Mouse (Mus musculus) intestine, embryonic 15.5 days (tissue): ENCODE results near the gene Tacc2. TPM values are rescaled to one million over a fixed set of nuclear protein-coding genes. Genes with fewer than 3 reads are reported as not detected.

Experiments
- ATAC-seq: fragments of 200-750 bp; cut with Nextera tagmentation; 2 replicates; pipeline ENCODE4 v1.8.0; 2017; ENCODE audit warnings: moderate TSS enrichment, moderate library complexity
- H3K27ac ChIP-seq: fragments of 300-500 bp; sonication (generic); 2 replicates; pipeline ENCODE4 v1.5.1; 2015; ENCODE audit warnings: mild to moderate bottlenecking, inconsistent platforms
- H3K27me3 ChIP-seq: fragments of 300-500 bp; sonication (generic); replicated peaks from 2 replicates; pipeline ENCODE4 v1.6.1; 2015; ENCODE audit warnings: inconsistent platforms
- H3K36me3 ChIP-seq: fragments of 300-500 bp; sonication (generic); 2 replicates; pipeline ENCODE4 v1.6.1; 2015; ENCODE audit warnings: inconsistent platforms
- H3K4me1 ChIP-seq: fragments of 300-500 bp; sonication (generic); replicated peaks from 2 replicates; pipeline ENCODE4 v1.6.1; 2015; ENCODE audit warnings: inconsistent platforms
- H3K4me2 ChIP-seq: fragments of 300-500 bp; sonication (generic); replicated peaks from 2 replicates; pipeline ENCODE4 v1.6.1; 2015; ENCODE audit warnings: mild to moderate bottlenecking, inconsistent platforms
- H3K4me3 ChIP-seq: fragments of 300-500 bp; sonication (generic); replicated peaks from 2 replicates; pipeline ENCODE4 v1.5.1; 2015; ENCODE audit warnings: inconsistent platforms
- H3K9ac ChIP-seq: fragments of 300-500 bp; sonication (generic); 2 replicates; pipeline ENCODE4 v1.6.1; 2015; ENCODE audit warnings: inconsistent platforms
- H3K9me3 ChIP-seq: fragments of 300-500 bp; sonication (generic); 2 replicates; pipeline ENCODE4 v1.6.1; 2016; ENCODE audit warnings: inconsistent platforms
- WGBS: fragments of 180-500 bp; shearing (Covaris S2); methylation state at CpG from one replicate; pipeline ENCODE4 v1.1.7; 2015; 5-methylcytosine and 5-hydroxymethylcytosine counted together
- polyA plus RNA-seq: library from polyadenylated mRNA; unstranded; fragments of >200 nt; fragmentation: Nextera tagmentation; extraction: Ambion mirVana; gene quantifications from 2 replicates; pipeline ENCODE4 v1.2.1, GENCODE M21; 2015

Gene Tacc2
- polyA plus RNA-seq, 1 experiment from 2014 or later = 27.8 TPM

GRCm38 (mm10) chr7:130754790-130755189, 177.6 kb downstream of the Tacc2 start:
- Histone ChIP-seq H3K4me1 (no peaks in the 10 kb centered on the region; the same call in 1 of the 2 replicates), H3K27ac (no peak overlapping the region), H3K4me2 (no peak overlapping the region), H3K36me3 (peaks cover 12% of the 10 kb centered on the region), H3K27me3 (no peaks in the 10 kb centered on the region), H3K9me3 (no peaks in the 10 kb centered on the region), H3K9ac (no peak overlapping the region), H3K4me3 (no peak overlapping the region)
- WGBS = 84% methylated on average over 2 of the region's 2 CpGs
- no peak for ATAC-seq

- ATAC-seq = no peak
- Histone ChIP-seq H3K9ac (no peak overlapping the region), H3K9me3 (no peaks in the 10 kb centered on the region), H3K4me2 (no peak overlapping the region), H3K36me3 (peaks cover 11% of the 10 kb centered on the region), H3K27ac (no peak overlapping the region), H3K27me3 (no peaks in the 10 kb centered on the region), H3K4me3 (no peak overlapping the region), H3K4me1 (no peaks in the 10 kb centered on the region)
- WGBS = 78% methylated on average over 7 of the region's 7 CpGs
Measured at GRCm38 (mm10) chr7:130756343-130756835, 179.2 kb downstream of the Tacc2 start.

- H3K9ac ChIP-seq = no peak overlapping the region
- 83% methylated on average over 11 of the region's 11 CpGs for WGBS
- H3K27me3 ChIP-seq = no peaks in the 10 kb centered on the region
- H3K4me1 ChIP-seq = no peaks in the 10 kb centered on the region; the same call in 1 of the 2 replicates
- no peaks in the 10 kb centered on the region for H3K9me3 ChIP-seq
- no peak overlapping the region for H3K4me3 ChIP-seq
- H3K27ac ChIP-seq = no peak overlapping the region
- H3K4me2 ChIP-seq = no peak overlapping the region
- no peak for ATAC-seq
- peaks cover 6% of the 10 kb centered on the region for H3K36me3 ChIP-seq
Measured at GRCm38 (mm10) chr7:130757326-130757865, 180.2 kb downstream of the Tacc2 start.

- Histone ChIP-seq H3K36me3 (peaks cover 16% of the 10 kb centered on the region), H3K9ac (no peak overlapping the region), H3K9me3 (no peaks in the 10 kb centered on the region), H3K4me2 (no peak overlapping the region), H3K4me3 (no peak overlapping the region), H3K27ac (no peak overlapping the region), H3K27me3 (no peaks in the 10 kb centered on the region), H3K4me1 (no peaks in the 10 kb centered on the region; the same call in 1 of the 2 replicates)
- WGBS = 38% methylated on average over 17 of the region's 17 CpGs
- peak; percentile 67 for ATAC-seq
Measured at GRCm38 (mm10) chr7:130762071-130762897, 185.0 kb downstream of the Tacc2 start.

- no peak overlapping the region for H3K9ac ChIP-seq
- H3K4me3 ChIP-seq = no peak overlapping the region
- 93% methylated on average over 17 of the region's 17 CpGs for WGBS
- H3K4me1 ChIP-seq = no peaks in the 10 kb centered on the region; the same call in 1 of the 2 replicates
- H3K27ac ChIP-seq = no peak overlapping the region
- peaks cover 13% of the 10 kb centered on the region for H3K36me3 ChIP-seq
- H3K9me3 ChIP-seq = no peaks in the 10 kb centered on the region
- no peaks in the 10 kb centered on the region for H3K27me3 ChIP-seq
- no peak for ATAC-seq
- no peak overlapping the region for H3K4me2 ChIP-seq
Measured at GRCm38 (mm10) chr7:130764160-130764559, 186.9 kb downstream of the Tacc2 start.

- no peak for ATAC-seq
- Histone ChIP-seq H3K4me3 (no peak overlapping the region), H3K9me3 (no peaks in the 10 kb centered on the region), H3K36me3 (peaks cover 13% of the 10 kb centered on the region), H3K4me1 (no peaks in the 10 kb centered on the region; the same call in 1 of the 2 replicates), H3K9ac (no peak overlapping the region), H3K27ac (no peak overlapping the region), H3K4me2 (no peak overlapping the region), H3K27me3 (no peaks in the 10 kb centered on the region)
- 64% methylated on average over 30 of the region's 30 CpGs for WGBS
Measured at GRCm38 (mm10) chr7:130766411-130767170, 189.4 kb downstream of the Tacc2 start.

GRCm38 (mm10) chr7:130768151-130768550, 190.9 kb downstream of the Tacc2 start:
- 90% methylated on average over 4 of the region's 4 CpGs for whole genome bisulfite sequencing
- Histone ChIP-seq H3K27ac (no peak overlapping the region), H3K36me3 (peaks cover 13% of the 10 kb centered on the region), H3K9me3 (no peaks in the 10 kb centered on the region), H3K4me3 (no peak overlapping the region), H3K27me3 (no peaks in the 10 kb centered on the region), H3K4me1 (no peaks in the 10 kb centered on the region), H3K4me2 (no peak overlapping the region), H3K9ac (no peak overlapping the region)
- no peak for ATAC-seq

GRCm38 (mm10) chr7:130770707-130771106, 193.5 kb downstream of the Tacc2 start:
- H3K27me3 ChIP-seq = no peaks in the 10 kb centered on the region
- H3K4me3 ChIP-seq = no peak overlapping the region
- H3K4me2 ChIP-seq = no peak overlapping the region
- H3K4me1 ChIP-seq = no peaks in the 10 kb centered on the region
- 19% methylated on average over 3 of the region's 3 CpGs for WGBS
- no peak for ATAC-seq
- H3K9me3 ChIP-seq = no peaks in the 10 kb centered on the region
- H3K36me3 ChIP-seq = no peaks in the 10 kb centered on the region
- no peak overlapping the region for H3K9ac ChIP-seq
- H3K27ac ChIP-seq = no peak overlapping the region

GRCm38 (mm10) chr7:130773171-130773830, 196.1 kb downstream of the Tacc2 start:
- H3K27ac ChIP-seq = no peak overlapping the region
- H3K4me2 ChIP-seq = no peak overlapping the region
- no peaks in the 10 kb centered on the region for H3K27me3 ChIP-seq
- no peaks in the 10 kb centered on the region for H3K9me3 ChIP-seq
- WGBS = 67% methylated on average over 11 of the region's 11 CpGs
- no peak overlapping the region for H3K4me3 ChIP-seq
- no peaks in the 10 kb centered on the region for H3K36me3 ChIP-seq
- no peak overlapping the region for H3K9ac ChIP-seq
- ATAC-seq = peak; percentile 75
- H3K4me1 ChIP-seq = no peaks in the 10 kb centered on the region

- Histone ChIP-seq H3K36me3 (no peaks in the 10 kb centered on the region), H3K4me3 (no peak within 1 kb of the TSS), H3K9me3 (no peaks in the 10 kb centered on the region), H3K27ac (no peak within 1 kb of the TSS), H3K9ac (no peak within 1 kb of the TSS), H3K4me1 (no peaks in the 10 kb centered on the region), H3K4me2 (no peak within 1 kb of the TSS), H3K27me3 (no peaks in the 10 kb centered on the region)
- ATAC-seq = no peak
- WGBS = 59% methylated on average over 9 of the region's 9 CpGs
Measured at GRCm38 (mm10) chr7:130773914-130774630, 196.8 kb downstream of the Tacc2 start, which contains the start of gene Btbd16. Gene Btbd16 (plus strand): TSS chr7:130774069.

- H3K4me2 ChIP-seq = no peak overlapping the region
- H3K27ac ChIP-seq = no peak overlapping the region
- H3K36me3 ChIP-seq = no peaks in the 10 kb centered on the region
- H3K9me3 ChIP-seq = no peaks in the 10 kb centered on the region
- H3K4me3 ChIP-seq = no peak overlapping the region
- no peaks in the 10 kb centered on the region for H3K27me3 ChIP-seq
- WGBS = 37% methylated on average over 5 of the region's 5 CpGs
- no peak overlapping the region for H3K9ac ChIP-seq
- peaks cover under 1% of the 10 kb centered on the region; the same call in 1 of the 2 replicates for H3K4me1 ChIP-seq
- ATAC-seq = no peak
Measured at GRCm38 (mm10) chr7:130780866-130781419, 203.7 kb downstream of the Tacc2 start.
